Comparison of ENCODE assay signal across 8 mouse cellular contexts in the genomic region with DNA sequence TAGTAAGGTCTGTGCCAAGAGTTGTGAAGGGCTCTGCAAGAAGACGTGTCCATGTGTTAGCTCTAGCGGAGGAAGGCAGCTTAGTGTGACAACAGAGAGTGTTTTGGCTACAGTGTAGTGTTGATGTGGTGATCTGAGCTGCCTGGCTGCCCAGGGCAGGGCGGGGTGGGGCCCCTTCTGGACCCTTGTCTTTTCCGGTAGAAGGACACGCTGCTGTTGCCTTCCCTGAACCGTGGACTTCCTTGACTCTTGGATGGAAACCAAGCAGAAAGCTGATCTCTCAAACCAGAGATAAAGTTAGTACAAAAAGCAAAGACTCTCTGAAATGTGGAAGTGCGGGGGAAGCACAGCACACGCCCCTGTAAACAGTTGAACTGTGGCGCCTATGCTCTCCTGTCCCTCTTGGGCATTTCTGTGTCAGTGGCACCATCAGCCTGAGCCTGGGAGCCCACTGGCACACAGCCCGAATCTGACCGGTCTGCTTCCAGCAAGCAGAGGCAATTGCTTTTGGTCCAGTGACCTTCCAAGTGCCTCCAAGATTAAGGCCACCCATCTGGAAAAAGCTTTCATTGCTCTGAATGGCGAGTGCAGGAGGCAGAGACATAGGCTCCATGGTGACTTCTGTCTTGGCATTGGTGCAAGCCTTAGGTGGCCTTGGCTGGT. TPM values are rescaled to one million over a fixed set of nuclear protein-coding genes. Genes with fewer than 3 reads are reported as not detected.
A peak's percentile ranks its signal among the peaks of the same experiment; 100 is the strongest.
DNase-seq lines count a peak whose midpoint lies in the region; ATAC-seq and TF ChIP-seq lines count a peak whose summit lies in the region.

No protein-coding gene starts in this region.

- no peak for TF ChIP-seq CTCF in bone marrow, adult 2 months (IDR thresholded peaks at IDR 0.05; ENCODE audit: control insufficient read depth, insufficient read depth, low read length)

- H3K27me3 ChIP-seq in midbrain, embryonic 14.5 days (ENCODE audit: control insufficient read depth, insufficient read depth, low read length): no peaks in the 10 kb centered on the region

- no peak overlapping the region for H3K4me3 ChIP-seq in bone marrow, adult 2 months (replicated peaks; ENCODE audit: control insufficient read depth, low read depth, low read length)
- H3K4me3 ChIP-seq in midbrain, embryonic 14.5 days (replicated peaks; ENCODE audit: low read depth, low read length): no peak overlapping the region

- intact Hi-C loops in left cerebral cortex, postnatal 4 days (cut with DNase I): loop anchor here (10.0 kb wide), 1 partner anchor 308 kb away; a partner anchor contains a TSS
- intact Hi-C loops in left cerebral cortex, postnatal 25 days (cut with DNase I): no loop called here

- H3K27ac ChIP-seq in bone marrow, adult 2 months (ENCODE audit: control insufficient read depth, insufficient read depth, low read depth, low read length, poor library complexity): peak overlapping the region; percentile 32; the same call in 1 of the 2 replicates
- H3K27ac ChIP-seq in midbrain, embryonic 14.5 days (replicated peaks; ENCODE audit: low read depth, low read length): no peak overlapping the region

- H3K9me3 ChIP-seq in midbrain, embryonic 14.5 days (ENCODE audit: control insufficient read depth, low read length): no peaks in the 10 kb centered on the region

- no peak overlapping the region for H3K4me2 ChIP-seq in midbrain, embryonic 14.5 days (ENCODE audit: low read length)

- peaks cover 2% of the 10 kb centered on the region; the same call in 1 of the 2 replicates for H3K4me1 ChIP-seq in bone marrow, adult 2 months (ENCODE audit: control insufficient read depth, insufficient read depth, low read length)
- H3K4me1 ChIP-seq in midbrain, embryonic 14.5 days (ENCODE audit: control insufficient read depth, insufficient read depth, low read length): peaks cover 16% of the 10 kb centered on the region

- ATAC-seq in midbrain, embryonic 14.5 days (ENCODE audit: low FRiP score, low TSS enrichment): no peak
- ATAC-seq in erythroid progenitor cell, adult 5-6 weeks (replicated peaks; ENCODE audit: low FRiP score, poor library complexity, severe bottlenecking): no peak

- no peaks in the 10 kb centered on the region for H3K36me3 ChIP-seq in midbrain, embryonic 14.5 days (ENCODE audit: control insufficient read depth, insufficient read depth, low read length)

- DNase-seq in left cerebral cortex, postnatal 4 days: peak; percentile 98
- DNase-seq in left cerebral cortex, postnatal 25 days (ENCODE audit: low spot score in 2 of 2): no peak
- peak; percentile 78 for DNase-seq in gastrocnemius, postnatal 10 days
- DNase-seq in kidney, adult 8-10 months: peak; percentile 91 to 94
- peak; percentile 52 for DNase-seq in midbrain, embryonic 14.5 days
- DNase-seq in frontal cortex, postnatal 14 days (ENCODE audit: low spot score in 2 of 2): no peak

- WGBS in bone marrow, adult 2 months: 41% methylated on average over 12 of the region's 12 CpGs
- 66% methylated on average over 12 of the region's 12 CpGs for WGBS in midbrain, embryonic 14.5 days

- H3K9ac ChIP-seq in midbrain, embryonic 14.5 days (replicated peaks; ENCODE audit: low read length): no peak overlapping the region

- no peak for TF ChIP-seq POLR2A in bone marrow, adult 2 months (IDR thresholded peaks at IDR 0.05; ENCODE audit: borderline replicate concordance, control insufficient read depth, low read depth, low read length)

RNA-seq across cellular contexts. Expression of a gene that starts 48.7 kb away (rescaled TPM):
- 10 to 100 TPM; 19.2 to 22.3 TPM for total RNA-seq in left cerebral cortex, postnatal 4 days (2021)
- total RNA-seq in left cerebral cortex, postnatal 25 days (2021): 10 to 100 TPM; 17.6 to 25.2 TPM
- polyA plus RNA-seq in bone marrow, adult 2 months (2011; ENCODE audit: insufficient read depth, insufficient read length, low replicate concordance, missing spikeins): 11.6 and 14.4 TPM in 2 replicates
- 10 to 100 TPM in 1 of 2 experiments, 1 to 10 TPM in 1; 9.9 to 19.5 TPM for total RNA-seq in gastrocnemius, postnatal 10 days (2021)
- 22.0 and 31.6 TPM in 2 replicates for polyA plus RNA-seq in midbrain, embryonic 14.5 days (2014; fragmentation: Nextera tagmentation; extraction: Ambion mirVana)
- 20.5 and 30.6 TPM in 2 replicates for total RNA-seq in erythroid progenitor cell, adult 5-6 weeks (2015; ENCODE audit: low replicate concordance)
- total RNA-seq in erythroid progenitor cell, adult 5-6 weeks (2017; ENCODE audit: low replicate concordance): 43.1 and 49.2 TPM in 2 replicates

Comparison
In these comparisons a context has a peak if more than half of its experiments do, and no peak if none do; other contexts are left out.
1. DNase-seq: peak in left cerebral cortex, postnatal 4 days (single experiment), gastrocnemius, postnatal 10 days (single experiment), kidney, adult 8-10 months (2 of 2) and midbrain, embryonic 14.5 days (single experiment); none in left cerebral cortex, postnatal 25 days (0 of 2) and frontal cortex, postnatal 14 days (0 of 2).